17 mouse cellular contexts compared by ENCODE assay signal in genomic region chr14:122887702-122888479, GRCm38 (mm10). TPM values are rescaled to one million over a fixed set of nuclear protein-coding genes. Genes with fewer than 3 reads are reported as not detected.
DNase-seq lines count a peak whose midpoint lies in the region; ATAC-seq and TF ChIP-seq lines count a peak whose summit lies in the region.
"Had no signal": no experiment of that assay in that cellular context is flagged by ENCODE, and none has a peak within 500 bp of the region (broad histone marks: within the 10 kb centered on the region; RNA-seq: fewer than 3 reads in every experiment).

No protein-coding gene starts in this region.

- no peak for TF ChIP-seq EP300 in heart, adult 2 months (IDR thresholded peaks at IDR 0.05; ENCODE audit: insufficient read depth, low read depth, low read length)

- 64% methylated on average over 3 of the region's 3 CpGs for WGBS in cerebellum, adult 2 months
- WGBS in heart, embryonic 11.5 days (ENCODE audit: insufficient replicate concordance), result 57% methylated on average over 3 of the region's 3 CpGs
- WGBS in heart, embryonic 15.5 days, result 58% methylated on average over 3 of the region's 3 CpGs
- WGBS in heart, adult 2 months, result 78% methylated on average over 3 of the region's 3 CpGs
- WGBS in limb, embryonic 10.5 days, result 80% methylated on average over 3 of the region's 3 CpGs

- H3K79me2 ChIP-seq in heart, adult 2 months (replicated peaks; ENCODE audit: control insufficient read depth, insufficient read depth, low read length), result no peaks in the 10 kb centered on the region

- H3K36me3 ChIP-seq in heart, embryonic 11.5 days (ENCODE audit: control insufficient read depth, insufficient read depth, low read length), result no peaks in the 10 kb centered on the region
- H3K36me3 ChIP-seq in heart, embryonic 15.5 days, result no peaks in the 10 kb centered on the region
- H3K36me3 ChIP-seq in heart, adult 2 months (ENCODE audit: control insufficient read depth, insufficient read depth, low read length), result no peaks in the 10 kb centered on the region
- peaks cover 9% of the 10 kb centered on the region for H3K36me3 ChIP-seq in limb, embryonic 10.5 days
- H3K36me3 ChIP-seq: forebrain, embryonic 12.5 days had no signal

- no peaks in the 10 kb centered on the region for H3K27me3 ChIP-seq in cerebellum, adult 2 months (ENCODE audit: control insufficient read depth, insufficient read depth, low read length)
- 0 out of 2 replicates have a peak, but pooled peaks cover 2% of the 10 kb centered on the region for H3K27me3 ChIP-seq in heart, embryonic 11.5 days (ENCODE audit: control insufficient read depth, insufficient read depth, low read length)
- no peaks in the 10 kb centered on the region for H3K27me3 ChIP-seq in heart, embryonic 15.5 days
- no peaks in the 10 kb centered on the region for H3K27me3 ChIP-seq in heart, adult 2 months (ENCODE audit: control insufficient read depth, insufficient read depth, low read length)
- H3K27me3 ChIP-seq in limb, embryonic 10.5 days (ENCODE audit: low read depth, poor library complexity, severe bottlenecking), result no peaks in the 10 kb centered on the region
- H3K27me3 ChIP-seq: embryonic facial prominence, embryonic 13.5 days; forebrain, embryonic 12.5 days had no signal

- TF ChIP-seq CTCF in cerebellum, adult 2 months (IDR thresholded peaks at IDR 0.05; ENCODE audit: borderline replicate concordance, insufficient read depth, low read depth, low read length), result no peak
- TF ChIP-seq CTCF in heart, adult 2 months (IDR thresholded peaks at IDR 0.05), result no peak

- peaks cover 44% of the 10 kb centered on the region for H3K4me1 ChIP-seq in cerebellum, adult 2 months (ENCODE audit: control insufficient read depth, insufficient read depth, low read length)
- H3K4me1 ChIP-seq in heart, embryonic 11.5 days (ENCODE audit: control insufficient read depth, insufficient read depth, low read length), result peaks cover 12% of the 10 kb centered on the region
- peaks cover 19% of the 10 kb centered on the region for H3K4me1 ChIP-seq in heart, embryonic 15.5 days (replicated peaks)
- H3K4me1 ChIP-seq in heart, adult 2 months (ENCODE audit: control insufficient read depth, insufficient read depth, low read length), result peaks cover 1% of the 10 kb centered on the region; the same call in 1 of the 2 replicates
- peaks cover 43% of the 10 kb centered on the region for H3K4me1 ChIP-seq in limb, embryonic 10.5 days

- no peak overlapping the region for H3K9ac ChIP-seq in heart, embryonic 11.5 days (ENCODE audit: low read depth, low read length)
- no peak overlapping the region for H3K9ac ChIP-seq in heart, embryonic 15.5 days
- no peak overlapping the region for H3K9ac ChIP-seq in heart, adult 2 months (ENCODE audit: low read depth, low read length)
- H3K9ac ChIP-seq: embryonic facial prominence, embryonic 13.5 days; forebrain, embryonic 12.5 days; hindbrain, embryonic 14.5 days had no signal

- intact Hi-C loops in heart, postnatal 14 days (cut with DNase I), result no loop called here
- intact Hi-C loops in heart, adult 2 months (cut with DNase I), result no loop called here

- H3K27ac ChIP-seq in cerebellum, adult 2 months (ENCODE audit: insufficient read depth, low read length), result peak overlapping the region; percentile 64
- H3K27ac ChIP-seq in heart, embryonic 11.5 days (ENCODE audit: low read depth, low read length), result peak overlapping the region; percentile 69
- H3K27ac ChIP-seq in heart, embryonic 15.5 days, result peak overlapping the region; percentile 32; the same call in 1 of the 2 replicates
- no peak overlapping the region for H3K27ac ChIP-seq in heart, adult 2 months
- H3K27ac ChIP-seq in limb, embryonic 10.5 days, result peak overlapping the region; percentile 57
- H3K27ac ChIP-seq: embryonic facial prominence, embryonic 13.5 days; forebrain, embryonic 12.5 days; hindbrain, embryonic 10.5 days; hindbrain, embryonic 14.5 days had no signal

- H3K9me3 ChIP-seq in heart, embryonic 11.5 days (replicated peaks; ENCODE audit: control insufficient read depth, low read length), result no peaks in the 10 kb centered on the region
- no peaks in the 10 kb centered on the region for H3K9me3 ChIP-seq in heart, embryonic 15.5 days (replicated peaks)
- H3K9me3 ChIP-seq in limb, embryonic 10.5 days (replicated peaks), result no peaks in the 10 kb centered on the region
- H3K9me3 ChIP-seq: embryonic facial prominence, embryonic 13.5 days; forebrain, embryonic 12.5 days; hindbrain, embryonic 10.5 days had no signal

- no peak for ATAC-seq in heart, embryonic 11.5 days (replicated peaks; ENCODE audit: insufficient number of reproducible peaks, low FRiP score, low TSS enrichment)
- peak; percentile 47; the same call in 1 of the 2 replicates for ATAC-seq in heart, embryonic 15.5 days (replicated peaks; ENCODE audit: insufficient number of reproducible peaks, insufficient read depth, low FRiP score, low read depth)
- ATAC-seq: forebrain, embryonic 16.5 days; intestine, postnatal 0 days had no signal

- no peak overlapping the region for H3K4me3 ChIP-seq in cerebellum, adult 2 months (replicated peaks; ENCODE audit: insufficient read depth, low read depth, low read length)
- H3K4me3 ChIP-seq in heart, embryonic 11.5 days (ENCODE audit: low read depth, low read length), result no peak overlapping the region
- no peak overlapping the region for H3K4me3 ChIP-seq in heart, embryonic 15.5 days
- no peak overlapping the region for H3K4me3 ChIP-seq in heart, adult 2 months
- H3K4me3 ChIP-seq in limb, embryonic 10.5 days, result no peak overlapping the region
- H3K4me3 ChIP-seq: embryonic facial prominence, embryonic 13.5 days; forebrain, embryonic 12.5 days; hindbrain, embryonic 10.5 days had no signal

- peak in 1 of 2 experiments; percentile 11 for DNase-seq in cerebellum, adult 2 months
- no peak for DNase-seq in cerebellum, adult 11 months
- DNase-seq in heart, postnatal 14 days, result no peak
- DNase-seq in heart, adult 2 months, result no peak
- DNase-seq in limb, embryonic 10.5 days (ENCODE audit: low spot score), result no peak
- DNase-seq: adrenal gland, postnatal 10 days; cerebellum, adult 8-10 months; gastrocnemius, postnatal 10 days; kidney, adult 8-10 months had no signal

- no peak overlapping the region; the same call in 1 of the 2 replicates for H3K4me2 ChIP-seq in heart, embryonic 11.5 days
- no peak overlapping the region for H3K4me2 ChIP-seq in heart, embryonic 15.5 days
- H3K4me2 ChIP-seq: embryonic facial prominence, embryonic 13.5 days; forebrain, embryonic 12.5 days; hindbrain, embryonic 14.5 days had no signal

- TF ChIP-seq POLR2A in cerebellum, adult 2 months (IDR thresholded peaks at IDR 0.05; ENCODE audit: borderline replicate concordance, insufficient read depth, low read length), result no peak
- TF ChIP-seq POLR2A in heart, adult 2 months (IDR thresholded peaks at IDR 0.05; ENCODE audit: insufficient read depth, low read depth, low read length), result no peak

RNA-seq across cellular contexts. Expression of gene Ggact, which starts 25.7 kb away (rescaled TPM):
- 137 and 143 TPM in 2 replicates for polyA plus RNA-seq in cerebellum, adult 2 months (2012; rRNA removed)
- 11.6 and 15.0 TPM in 2 replicates for polyA plus RNA-seq in heart, embryonic 11.5 days (2014; fragmentation: Nextera tagmentation; extraction: Ambion mirVana)
- 10 to 100 TPM; 22.5 to 25.0 TPM for total RNA-seq in heart, postnatal 14 days (2021)
- polyA plus RNA-seq in heart, embryonic 15.5 days (2015; fragmentation: Nextera tagmentation; extraction: Ambion mirVana), result 13.0 and 15.0 TPM in 2 replicates
- total RNA-seq in heart, adult 2 months (2021), result 10 to 100 TPM; 22.5 to 25.6 TPM
- 27.1 and 40.9 TPM in 2 replicates for polyA plus RNA-seq in heart, adult 2 months (2012; rRNA removed)
- 8.0 and 8.8 TPM in 2 replicates for polyA plus RNA-seq in limb, embryonic 10.5 days (2016; fragmentation: Nextera tagmentation; extraction: Ambion mirVana)
